Mouse (Mus musculus) heart, postnatal 14 days (tissue): ENCODE data around the gene Zic2. TPM values are rescaled to one million over a fixed set of nuclear protein-coding genes. Genes with fewer than 3 reads are reported as not detected.
"Not testable (repeated sequence)": the region's sequence is repeated elsewhere in the genome, so short reads cannot be mapped to it uniquely, and the experiment has no call there.

Experiments used
- DNase-seq, 2 experiments: peaks; one replicate each; pipeline ENCODE4 v3.0.0; 2021 to 2022
- intact Hi-C: fragments of 180-260 bp; cut with DNase I; formaldehyde crosslinking; loops from one replicate; pipeline ENCODE4 v1.15.1; 2025
- long read RNA-seq, 2 experiments: library from polyadenylated mRNA; stranded (forward); transcript quantifications; one replicate each; pipeline ENCODE4 v2.0.0; 2021
- total RNA-seq, 2 experiments: library from RNA; stranded (reverse); gene quantifications; 2 replicates each; pipeline ENCODE4 v1.2.3; 2021

Zic2 gene
- total RNA-seq = under 1 TPM in 1 of 2 experiments, not detected in 1; 0.22 TPM
- long read RNA-seq, experiment 1 = 0 reads
- long read RNA-seq, experiment 2 = 0 reads

- intact Hi-C loops = no loop called here
- DNase-seq = no peak
These were observed at the start of gene Zic2 for GRCm38 (mm10) chr14:122474891-122475556. Gene Zic2, plus strand, starts transcription at chr14:122475435.

- no peak for DNase-seq
- intact Hi-C loops = no loop called here
These were observed 48.6 kb upstream of the Zic2 start for GRCm38 (mm10) chr14:122426529-122427203.

GRCm38 (mm10) chr14:122427204-122427560, 48.1 kb upstream of the Zic2 start:
- intact Hi-C loops = no loop called here
- no peak for DNase-seq

- DNase-seq = no peak
- intact Hi-C loops = no loop called here
These were observed 47.6 kb upstream of the Zic2 start for GRCm38 (mm10) chr14:122427654-122428053.

- intact Hi-C loops = no loop called here
- DNase-seq = no peak
These were observed 42.7 kb upstream of the Zic2 start for GRCm38 (mm10) chr14:122432558-122432957.

- DNase-seq = no peak
- intact Hi-C loops = no loop called here
These were observed 41.2 kb upstream of the Zic2 start for GRCm38 (mm10) chr14:122434039-122434438.

GRCm38 (mm10) chr14:122436850-122437249, 38.4 kb upstream of the Zic2 start:
- DNase-seq = no peak
- intact Hi-C loops = no loop called here

- intact Hi-C loops = loop anchor here (10.0 kb wide), 1 partner anchor 225 kb away; no protein-coding TSS in a partner anchor
- no peak for DNase-seq
These were observed 25.4 kb upstream of the Zic2 start for GRCm38 (mm10) chr14:122449601-122450495.

GRCm38 (mm10) chr14:122450496-122451382, 24.5 kb upstream of the Zic2 start, which contains the start of gene Gm5089:
Gene Gm5089, minus strand, starts transcription at chr14:122451115.
- intact Hi-C loops = no loop called here

GRCm38 (mm10) chr14:122451551-122452145, 23.6 kb upstream of the Zic2 start:
- DNase-seq = no peak
- intact Hi-C loops = no loop called here

More at GRCm38 (mm10) chr14:122450496-122451382, 24.5 kb upstream of the Zic2 start, which contains the start of gene Gm5089:
- DNase-seq = peak in 1 of 2 experiments; percentile 26

- intact Hi-C loops = no loop called here
- DNase-seq = no peak
These were observed 22.4 kb upstream of the Zic2 start for GRCm38 (mm10) chr14:122452701-122453387.

GRCm38 (mm10) chr14:122453388-122453995, 21.7 kb upstream of the Zic2 start:
- DNase-seq = no peak
- intact Hi-C loops = no loop called here

- no peak for DNase-seq
- intact Hi-C loops = no loop called here
These were observed 21.1 kb upstream of the Zic2 start for GRCm38 (mm10) chr14:122453996-122454738.

- no peak for DNase-seq
- intact Hi-C loops = no loop called here
These were observed 20.2 kb upstream of the Zic2 start for GRCm38 (mm10) chr14:122454901-122455561.

- no peak for DNase-seq
- intact Hi-C loops = no loop called here
These were observed 19.7 kb upstream of the Zic2 start for GRCm38 (mm10) chr14:122455562-122455958.

GRCm38 (mm10) chr14:122459332-122459731, 15.9 kb upstream of the Zic2 start:
- DNase-seq, intact Hi-C loops: not testable (repeated sequence)

GRCm38 (mm10) chr14:122459776-122460175, 15.5 kb upstream of the Zic2 start:
- DNase-seq = no peak
- intact Hi-C loops = no loop called here
